Mouse (Mus musculus): ENCODE results near the gene Tmem39a.

The Tmem39a gene

DNA sequence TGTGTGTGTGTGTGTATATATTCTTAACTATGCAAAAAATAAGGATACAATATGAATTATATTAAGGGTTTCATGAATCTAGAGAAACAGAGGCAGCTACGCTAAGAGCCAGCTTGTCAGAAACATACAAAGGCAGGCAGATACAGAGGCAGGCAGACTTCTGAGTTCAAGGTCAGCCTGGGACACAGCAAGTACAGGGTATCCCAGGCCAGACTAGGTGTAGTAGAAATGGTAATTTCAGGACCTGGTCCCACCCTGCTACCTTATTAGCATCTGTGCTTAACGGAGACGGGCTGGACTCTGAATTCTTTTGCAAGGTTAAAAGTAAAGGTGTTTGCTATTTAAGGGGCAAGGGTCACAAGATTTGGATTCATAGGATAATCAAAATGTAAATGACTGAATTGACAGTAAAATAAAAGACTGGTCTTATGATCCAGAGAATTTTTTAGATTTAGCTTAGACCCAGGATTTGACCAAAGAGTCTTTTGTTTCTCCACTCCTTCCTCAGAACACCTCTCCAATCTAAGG, at the start of gene Tmem39a:
Tmem39a (plus strand) TSS at position 478 of the 528 bp plus-strand sequence.
- no peak for DNase-seq (ENCODE audit: low read depth)

DNA sequence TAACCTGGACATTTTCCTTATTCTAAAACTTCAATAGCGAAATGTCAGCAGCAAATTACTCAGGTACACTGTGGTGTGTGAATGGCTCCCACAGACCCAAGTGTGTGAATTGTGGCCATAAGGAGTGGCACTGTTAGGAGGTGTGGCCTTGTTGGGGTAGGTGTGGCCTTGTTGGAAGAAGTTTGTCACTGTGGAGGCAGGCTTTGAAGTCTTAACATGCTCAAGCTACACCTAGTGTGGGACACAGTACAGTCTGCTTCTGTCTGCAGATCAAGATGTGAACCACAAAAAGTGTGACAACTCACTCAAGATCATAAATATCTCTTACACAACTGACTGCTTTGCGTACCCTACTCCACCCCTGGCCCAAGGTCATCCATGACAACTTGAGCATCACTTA, 47.7 kb upstream of the Tmem39a start:
- DNase-seq (ENCODE audit: low read depth) = no peak

DNA sequence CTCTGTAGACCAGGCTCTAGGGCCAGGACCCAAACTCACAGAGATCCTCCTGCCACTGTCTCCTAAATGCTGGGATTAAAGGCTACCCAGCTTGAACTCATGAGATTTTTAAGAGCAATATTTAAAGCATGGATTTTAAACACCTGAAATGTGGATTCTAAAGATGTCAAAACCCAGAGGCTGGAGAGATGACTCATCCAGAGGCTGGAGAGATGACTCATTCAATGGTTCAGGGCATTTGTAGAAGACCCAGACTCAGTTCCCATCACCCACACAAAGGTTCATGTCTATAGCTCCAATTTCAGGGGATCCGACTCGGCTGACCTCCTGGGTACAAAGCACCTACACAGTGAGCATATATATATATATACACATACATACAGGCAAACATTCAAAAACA, 39.4 kb upstream of the Tmem39a start:
- peak; percentile 57 for DNase-seq (ENCODE audit: low read depth)

DNA sequence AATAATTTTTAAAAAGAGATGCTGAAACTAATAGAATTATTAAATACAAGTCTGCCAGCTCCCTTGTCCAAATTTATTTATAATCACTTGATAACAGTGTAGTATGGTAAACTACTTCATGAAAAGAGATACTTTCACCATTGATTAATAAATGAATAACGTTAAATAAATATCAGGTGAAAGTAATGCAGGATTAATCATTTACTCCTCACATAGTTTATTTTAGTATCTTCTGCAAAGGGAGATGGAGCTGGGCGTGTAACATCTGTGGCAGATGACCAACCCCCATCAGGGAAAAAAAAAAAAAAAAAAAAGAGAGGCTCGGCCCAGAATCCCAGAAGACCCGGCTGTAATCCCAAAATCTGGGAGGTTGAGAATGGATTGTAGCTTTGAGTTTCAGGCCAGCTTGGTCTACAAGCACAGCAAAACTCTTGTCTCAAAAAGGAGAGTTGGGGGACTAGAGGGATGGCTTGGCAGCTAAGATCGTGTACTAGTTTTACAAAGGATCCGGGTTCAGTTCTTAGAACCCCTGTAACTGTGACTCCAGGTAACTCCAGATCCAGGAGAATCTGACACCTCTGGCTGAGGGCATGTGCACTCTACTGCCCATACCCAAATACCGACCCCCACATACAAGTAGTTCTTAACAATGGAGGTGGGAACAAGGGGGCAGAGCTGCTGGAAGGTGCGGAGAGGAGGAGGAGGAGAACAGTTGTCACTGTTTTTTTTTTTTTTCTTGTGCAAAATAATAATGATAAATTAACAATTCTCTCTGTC, 37.1 kb upstream of the Tmem39a start:
- DNase-seq (ENCODE audit: low read depth) = peak; percentile 18

DNA sequence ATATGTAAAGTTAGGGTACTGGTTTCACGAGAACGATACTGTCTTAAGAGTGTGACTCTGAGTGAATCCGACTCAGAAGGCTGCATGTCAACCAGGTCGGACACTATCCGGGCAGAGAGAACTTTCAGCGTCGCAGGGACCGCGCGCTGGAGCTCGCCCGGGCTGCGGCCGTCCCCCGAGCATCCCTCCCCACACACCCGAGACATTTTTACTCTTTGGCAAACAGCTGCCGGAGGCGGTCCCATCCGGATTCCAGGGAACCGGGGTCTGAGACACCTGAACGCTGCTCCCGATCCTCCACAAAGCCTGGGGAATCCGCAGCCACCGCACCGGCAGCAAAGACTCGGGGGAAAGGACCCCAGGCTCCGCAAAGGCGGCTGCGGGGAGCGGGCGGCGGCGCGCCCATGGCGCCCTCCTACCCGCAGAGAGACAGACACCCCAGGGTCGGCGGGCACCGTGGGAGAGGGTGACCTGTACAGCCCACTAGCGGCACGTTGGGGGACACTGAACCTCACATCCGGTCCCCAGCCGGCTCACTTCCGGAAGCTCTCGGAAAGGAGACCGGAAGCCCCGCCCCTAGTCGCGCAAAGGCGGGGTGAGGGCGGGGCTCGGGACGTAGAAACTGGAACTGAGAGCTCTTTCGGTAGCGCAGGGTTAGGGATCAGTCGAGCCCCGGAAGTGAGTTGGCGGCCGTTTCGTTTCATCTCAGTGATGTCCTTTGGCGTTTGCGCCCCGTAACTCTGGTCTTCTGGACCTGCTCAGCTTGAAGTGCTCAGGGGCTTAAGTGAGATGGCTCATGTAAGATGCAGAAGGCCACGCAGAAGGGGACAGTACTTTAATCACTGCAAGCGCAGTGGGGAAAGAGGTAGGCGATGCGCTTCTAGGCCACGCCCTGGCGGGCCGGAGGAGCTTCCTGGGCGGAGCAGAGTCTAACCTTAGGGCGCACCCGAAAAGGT, 36.1 kb upstream of the Tmem39a start, which contains the start of gene Timmdc1:
Timmdc1 (minus strand) TSS at position 535 of the 956 bp plus-strand sequence.
- peak; percentile 96 for DNase-seq (ENCODE audit: low read depth)

DNA sequence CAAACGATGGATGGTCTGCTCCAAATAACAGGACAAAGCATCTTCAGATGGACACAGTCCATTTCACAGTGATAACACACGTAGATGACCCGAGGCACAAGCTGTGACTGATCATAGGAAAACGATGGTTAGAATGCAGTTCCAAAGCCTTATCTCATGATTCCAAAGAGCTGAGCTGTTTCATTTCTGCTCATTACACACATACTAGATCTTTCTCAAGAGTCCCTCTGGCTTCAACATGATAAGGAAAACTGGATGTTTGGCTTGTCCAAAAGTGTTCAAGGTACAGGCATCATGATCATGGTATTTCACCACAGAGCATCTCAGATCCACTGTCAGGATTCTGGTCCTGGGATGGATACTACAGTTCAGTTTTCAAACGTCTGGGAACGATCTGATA, 32.2 kb upstream of the Tmem39a start:
- no peak for DNase-seq (ENCODE audit: low read depth)

DNA sequence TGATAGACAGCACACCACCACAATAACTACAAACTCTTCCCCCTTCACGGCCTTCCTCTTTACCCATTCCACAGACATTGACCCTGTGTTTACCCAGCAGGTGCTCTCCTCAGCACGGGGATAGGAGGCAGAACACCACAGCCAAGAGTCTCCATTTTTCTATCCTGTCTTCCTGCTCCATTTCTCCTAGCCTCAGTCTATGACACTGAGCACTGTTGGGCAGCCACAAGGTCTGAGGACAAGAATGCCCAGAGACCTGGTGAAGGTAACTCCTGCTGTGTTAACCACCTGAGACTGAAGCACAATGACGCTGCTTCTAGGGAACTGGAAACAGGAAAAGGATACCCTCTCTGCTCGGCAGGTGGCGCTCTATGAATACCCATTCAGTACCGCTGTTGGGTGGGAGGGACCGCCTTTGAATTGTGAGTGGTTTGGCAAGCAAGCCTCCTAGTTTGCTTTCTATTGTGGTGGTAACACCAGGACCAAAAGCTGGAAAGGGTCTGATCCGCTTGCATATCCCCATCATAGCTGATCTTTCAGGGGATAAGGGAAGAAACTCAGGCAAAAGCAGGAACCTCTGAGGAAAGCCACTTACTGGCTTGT, 21.9 kb upstream of the Tmem39a start:
- peak; percentile 69 for DNase-seq (ENCODE audit: low read depth)

DNA sequence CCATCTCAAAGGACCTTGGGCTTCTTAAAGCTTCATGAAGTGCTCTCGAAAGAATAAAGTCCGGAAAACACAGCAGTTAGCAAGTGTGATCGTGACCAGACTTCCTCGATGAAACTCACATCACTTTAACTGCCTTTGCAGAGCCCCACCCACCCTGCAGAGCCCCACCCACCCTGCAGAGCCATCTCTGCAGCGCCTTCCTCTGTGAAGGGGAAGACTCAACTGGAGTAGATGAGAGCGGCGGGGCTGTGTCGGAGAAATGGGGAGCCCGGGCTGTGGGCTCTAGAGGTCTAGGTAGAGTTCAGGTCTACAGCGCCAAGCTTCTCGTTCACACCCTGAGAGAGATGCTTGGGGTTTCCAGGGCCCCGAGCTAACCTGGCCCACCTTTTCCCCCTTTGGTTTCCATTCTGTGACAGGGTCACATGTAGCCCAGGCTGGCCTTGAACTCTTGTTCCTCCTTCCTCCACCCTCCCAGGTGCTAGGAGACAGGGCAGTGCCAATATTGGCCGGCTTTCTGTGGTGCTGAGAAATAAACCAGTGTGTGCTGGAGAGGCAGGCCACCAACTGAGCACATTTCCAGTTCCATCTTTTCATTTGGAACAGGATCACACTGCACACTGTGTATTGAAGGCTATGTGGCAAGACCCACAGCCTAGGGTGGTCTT, 19.6 kb upstream of the Tmem39a start:
- DNase-seq (ENCODE audit: low read depth) = no peak

DNA sequence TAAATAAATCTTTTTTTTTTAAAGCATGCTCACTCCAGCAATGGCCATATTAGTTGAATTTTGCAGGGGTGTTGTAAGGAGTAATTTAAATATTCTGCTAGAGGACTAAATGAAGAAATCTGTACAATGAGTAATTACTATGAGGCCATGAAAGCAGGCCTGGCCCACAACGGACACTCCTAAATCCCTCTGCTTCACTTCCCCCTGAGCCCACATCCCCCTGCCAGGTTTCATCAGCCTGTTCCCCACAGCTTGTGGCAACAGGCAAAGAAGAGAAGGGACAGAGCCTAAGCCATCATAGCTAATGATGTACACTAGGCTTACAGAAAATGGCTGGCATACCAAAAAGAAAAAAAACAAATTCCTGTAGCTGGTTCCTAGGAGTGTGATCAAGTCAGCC, 10.5 kb upstream of the Tmem39a start:
- peak; percentile 54 for DNase-seq (ENCODE audit: low read depth)

DNA sequence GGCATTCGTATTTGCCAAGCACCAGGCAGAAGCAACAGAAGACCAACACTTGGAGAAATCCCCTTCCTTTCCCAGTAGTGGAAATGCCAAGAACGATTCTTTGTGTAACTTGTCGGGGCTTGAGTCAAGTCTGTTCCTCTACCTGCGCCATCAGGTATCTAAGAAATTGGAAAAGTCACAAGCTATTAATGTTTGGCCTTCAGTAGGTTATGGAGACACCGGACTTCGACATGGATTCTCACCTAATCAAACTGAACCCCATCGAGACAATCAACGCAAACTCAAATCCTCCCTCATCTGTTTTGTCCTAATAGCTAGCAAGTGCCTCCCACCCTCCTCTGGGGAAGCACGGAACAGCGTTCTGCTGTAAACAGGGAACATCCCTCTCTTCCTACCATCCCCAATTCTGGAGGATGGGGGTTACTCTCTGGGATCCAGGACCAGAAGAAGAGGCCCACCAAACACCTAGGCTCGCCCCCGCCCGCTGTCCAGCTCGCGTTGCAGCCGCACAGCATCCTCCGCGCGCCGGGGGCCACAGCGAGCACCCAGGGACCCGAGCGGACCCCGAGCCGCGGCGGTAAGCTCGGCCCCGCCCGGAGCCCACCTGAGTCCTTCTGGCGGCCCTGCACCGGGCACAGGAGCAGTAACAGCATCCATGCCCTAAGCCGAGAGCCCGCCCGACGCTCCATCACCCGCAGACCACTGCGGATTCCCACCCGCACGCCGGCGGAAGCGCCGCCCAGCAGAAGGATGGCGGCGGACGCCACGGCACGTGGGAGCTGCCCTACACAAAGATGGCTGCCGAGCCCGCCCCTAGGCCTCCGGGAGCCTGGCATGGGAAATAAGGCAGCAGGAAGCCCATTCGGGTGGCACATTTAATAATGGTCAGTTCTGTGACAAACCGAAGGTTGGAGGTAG, 8.8 kb upstream of the Tmem39a start, which contains the start of gene Poglut1:
Poglut1 (minus strand) TSS at position 780 of the 918 bp plus-strand sequence.
- peak; percentile 78 for DNase-seq (ENCODE audit: low read depth)

DNA sequence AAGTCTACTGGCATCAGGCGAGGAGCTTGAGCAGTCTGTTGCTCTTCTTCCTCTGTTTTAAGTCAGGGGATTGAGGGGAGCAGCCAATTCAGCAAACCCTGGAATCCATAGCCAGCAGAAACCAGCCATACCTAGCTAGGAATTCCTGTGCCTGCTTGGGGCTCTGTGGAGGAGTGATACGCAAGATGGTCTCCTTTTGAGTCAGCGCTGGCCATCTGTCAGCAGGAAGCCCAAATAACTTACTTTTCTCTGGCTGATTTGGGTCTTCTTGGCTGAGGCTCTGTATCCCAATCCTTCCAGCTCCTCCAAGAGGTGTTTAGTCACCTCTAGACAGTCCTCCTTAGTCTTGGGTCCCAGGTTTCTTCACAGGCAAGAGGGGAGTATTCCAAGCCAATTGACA, 2.5 kb upstream of the Tmem39a start:
- no peak for DNase-seq (ENCODE audit: low read depth)

DNA sequence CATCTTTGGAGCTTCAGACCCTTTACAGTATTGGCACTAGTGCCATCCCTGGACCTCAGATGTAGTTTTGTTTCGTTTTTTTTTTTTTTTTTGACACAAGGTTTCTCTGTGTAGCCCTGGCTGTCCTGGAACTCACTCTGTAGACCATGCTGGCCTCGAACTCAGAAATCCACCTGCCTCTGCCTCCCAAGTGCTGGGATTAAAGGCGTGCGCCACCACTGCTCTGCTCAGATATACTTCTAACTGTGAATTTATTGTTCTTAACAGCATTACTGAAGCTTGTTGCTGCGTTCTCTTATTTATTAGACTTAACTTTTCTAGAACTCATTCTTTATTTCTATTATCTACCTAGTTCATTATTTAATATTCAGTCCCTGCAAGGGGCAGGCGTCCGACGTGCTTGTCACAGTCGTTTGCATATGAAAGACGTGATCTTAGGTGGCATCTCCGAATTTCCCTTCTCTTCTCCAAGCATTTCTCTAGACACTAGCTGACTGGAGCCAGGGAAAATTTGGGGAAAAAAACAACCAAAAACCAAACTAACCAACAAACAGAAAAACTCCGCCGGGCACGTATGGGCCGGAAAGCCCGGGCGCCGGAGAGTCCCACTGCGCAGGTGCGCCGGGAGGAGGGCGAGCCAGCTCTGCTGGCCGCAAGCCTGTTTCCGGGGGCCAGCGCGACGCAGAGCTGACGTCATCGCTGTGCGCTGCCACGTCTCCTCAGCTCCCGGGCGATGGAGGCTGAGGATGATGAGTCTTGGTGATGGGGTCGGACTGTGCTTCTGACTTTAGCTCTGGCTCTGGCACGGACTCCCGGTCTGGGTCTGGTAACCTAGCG, 3.9 kb downstream of the Tmem39a start:
- DNase-seq (ENCODE audit: low read depth) = peak; percentile 94

DNA sequence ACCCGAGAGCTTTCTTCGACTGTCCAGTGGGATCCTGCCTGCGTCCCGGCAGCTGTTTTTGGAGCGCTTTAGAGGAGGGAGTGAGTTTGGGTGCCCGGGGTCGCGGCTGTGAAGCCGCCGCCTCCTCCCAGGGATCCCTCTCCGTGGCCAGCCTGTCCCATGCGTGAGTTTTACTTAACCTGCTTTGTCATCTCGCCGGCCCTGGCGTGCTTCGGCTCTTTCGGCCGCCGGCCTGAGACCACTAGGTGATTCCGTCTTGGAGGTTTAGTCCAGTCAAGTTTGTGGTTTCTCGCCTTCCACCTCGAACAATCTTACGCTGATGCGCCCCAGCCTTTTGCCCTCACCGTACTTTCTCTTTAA, 4.5 kb downstream of the Tmem39a start:
- DNase-seq (ENCODE audit: low read depth) = no peak

DNA sequence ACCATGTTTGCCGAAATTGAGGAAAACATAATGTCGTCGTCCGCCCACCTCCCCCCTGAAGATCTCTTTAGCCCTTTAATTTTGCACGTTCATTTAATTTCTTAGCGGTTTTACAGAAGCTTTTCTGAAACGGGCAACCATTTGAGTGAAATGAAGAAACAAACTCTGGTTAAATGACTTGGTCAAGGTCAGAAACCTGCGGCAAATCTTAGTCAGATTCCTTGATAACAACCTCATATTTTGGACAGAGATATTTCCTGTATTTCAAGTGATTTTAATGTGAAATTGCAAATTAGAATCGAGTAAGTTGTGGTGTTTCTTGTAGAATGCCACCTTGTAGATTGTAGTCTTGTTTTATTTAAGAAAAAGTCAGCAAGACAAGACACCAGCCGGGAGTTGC, 5.0 kb downstream of the Tmem39a start:
- peak; percentile 13 for DNase-seq (ENCODE audit: low read depth)

DNA sequence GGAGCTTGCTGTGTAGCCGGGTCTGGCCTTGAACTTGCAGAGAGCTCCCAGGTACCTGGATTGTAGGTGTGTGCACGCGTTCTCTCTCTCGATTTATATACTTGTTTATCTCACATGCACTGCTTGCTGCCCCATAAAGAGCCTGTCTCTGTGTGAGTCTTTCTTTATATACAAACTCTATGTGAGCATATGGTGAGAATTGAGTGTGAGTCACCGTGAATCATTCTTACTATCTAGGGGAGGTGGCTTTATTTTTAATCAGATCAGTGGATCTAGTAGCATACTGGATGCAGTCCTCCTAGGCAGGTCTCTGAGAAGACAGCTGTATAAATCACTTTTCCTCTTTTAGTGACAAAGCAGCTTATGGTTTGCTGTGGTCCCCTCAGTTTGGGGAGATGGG, 9.7 kb downstream of the Tmem39a start:
- DNase-seq (ENCODE audit: low read depth) = peak; percentile 71

DNA sequence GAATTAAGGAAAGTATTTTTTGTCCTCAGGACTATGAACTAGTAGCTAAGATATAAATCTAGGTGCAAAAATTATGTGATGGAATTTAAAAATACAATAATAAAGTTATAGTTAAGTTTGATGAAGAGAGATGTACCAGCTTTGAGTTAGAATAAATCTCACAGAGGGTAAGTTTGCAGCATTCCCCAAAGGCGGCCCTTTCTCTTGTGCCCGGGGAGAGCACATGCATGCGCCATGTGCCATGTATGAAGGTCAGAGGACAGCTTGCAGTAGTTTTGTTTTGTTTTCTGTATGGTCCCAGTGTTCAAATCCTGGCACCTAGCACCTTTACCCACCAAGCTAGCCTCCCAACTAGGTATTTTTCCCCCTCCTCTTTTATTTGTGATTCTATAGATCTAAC, 13.0 kb downstream of the Tmem39a start:
- no peak for DNase-seq (ENCODE audit: low read depth)

DNA sequence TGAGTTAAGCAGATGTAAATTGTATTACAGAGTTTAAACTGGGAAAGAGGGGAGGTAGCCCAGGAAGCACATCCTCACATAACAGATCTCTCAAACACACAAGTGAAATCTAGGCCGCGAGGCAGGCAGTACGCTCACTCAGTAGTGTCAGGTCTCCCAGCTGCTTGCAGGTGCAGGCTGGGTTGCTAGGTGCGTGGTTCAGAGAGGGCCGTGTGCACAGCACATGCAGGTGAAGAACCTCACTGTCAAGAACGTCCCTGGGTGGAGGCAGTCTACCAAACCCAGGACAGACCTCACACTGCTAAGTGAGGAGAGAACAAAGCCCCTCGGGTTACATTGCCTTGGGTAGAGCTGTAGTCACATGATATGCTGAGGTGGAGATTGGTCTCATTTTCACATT, 26.3 kb downstream of the Tmem39a start:
- no peak for DNase-seq (ENCODE audit: low read depth)

DNA sequence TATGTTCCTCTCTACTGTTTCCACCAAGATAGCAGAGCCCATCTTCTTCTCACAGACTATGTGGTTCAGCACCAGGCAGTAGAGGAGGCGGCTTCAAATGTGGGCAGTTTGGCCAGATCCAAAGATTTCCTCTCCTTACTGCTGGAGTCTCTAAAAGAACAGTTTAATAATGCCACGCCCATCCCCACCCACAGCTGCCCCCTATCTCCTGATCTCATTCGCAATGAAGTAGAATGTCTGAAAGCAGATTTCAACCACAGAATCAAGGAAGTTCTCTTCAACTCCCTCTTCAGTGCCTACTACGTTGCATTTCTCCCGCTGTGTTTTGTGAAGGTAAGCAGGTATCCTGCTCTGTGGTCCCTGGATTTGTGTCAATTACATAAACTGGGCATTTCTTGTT, 26.7 kb downstream of the Tmem39a start:
- peak; percentile 48 for DNase-seq (ENCODE audit: low read depth)

DNA sequence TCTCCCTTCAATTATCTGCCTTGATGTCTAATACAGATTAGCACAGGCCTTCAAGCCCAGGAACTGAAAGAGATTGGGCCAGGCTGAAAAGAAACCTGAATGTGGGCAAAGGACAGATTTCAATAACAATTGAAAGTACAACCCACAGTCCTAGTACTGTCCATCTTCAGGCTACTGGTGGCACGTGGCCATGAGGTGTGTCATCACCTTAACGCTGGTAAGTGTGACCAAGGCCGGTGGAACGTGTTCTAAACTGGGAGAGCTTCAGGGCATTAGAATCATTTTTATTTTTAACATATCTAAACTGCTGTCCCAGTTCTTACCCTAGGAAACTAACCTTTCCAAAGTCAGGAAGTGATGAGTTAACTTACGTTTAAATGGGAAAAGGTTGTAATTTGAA, 28.7 kb downstream of the Tmem39a start:
- no peak for DNase-seq (ENCODE audit: low read depth)

DNA sequence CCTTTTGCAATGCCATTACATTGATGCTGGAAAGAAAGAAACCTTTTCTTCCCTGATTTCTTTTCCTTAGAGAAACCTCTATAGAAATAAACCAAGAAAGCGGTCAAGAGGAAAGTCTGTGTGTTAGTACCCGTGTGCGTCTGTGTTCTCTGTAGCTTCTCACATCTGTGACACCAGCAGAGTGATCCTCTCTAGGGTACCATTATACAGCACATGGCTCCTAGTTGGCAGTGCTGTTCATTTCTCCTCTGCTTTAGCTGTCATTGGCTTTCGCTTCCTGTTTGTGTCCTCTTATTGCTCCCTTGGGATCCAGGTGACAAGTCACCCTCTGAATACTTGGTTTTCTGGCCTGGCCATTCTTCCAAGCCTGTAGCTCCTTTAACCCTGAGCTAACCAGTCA, 29.1 kb downstream of the Tmem39a start:
- DNase-seq (ENCODE audit: low read depth) = no peak

All from 416B (cell line).